Mouse (Mus musculus) neutrophil, adult 5-6 weeks (primary cell): Measurements from ENCODE around the gene Tac4. TPM values are rescaled to one million over a fixed set of nuclear protein-coding genes. Genes with fewer than 3 reads are reported as not detected.
A peak's percentile ranks its signal among the peaks of the same experiment; 100 is the strongest.

ENCODE experiments used
- ATAC-seq: fragments of 151-379, 151-347 bp; 2 replicates; pipeline ENCODE4 v1.8.0; 2017; ENCODE audit warnings: mild to moderate bottlenecking, moderate TSS enrichment; ENCODE audit not compliant: insufficient number of reproducible peaks, poor library complexity, low FRiP score, severe bottlenecking; ENCODE audit errors: extremely low read depth
- total RNA-seq: library from RNA; stranded (forward); fragments of 200-1000 nt; gene quantifications from 2 replicates; pipeline ENCODE4 v1.2.3, GENCODE M21; 2017

Tac4 gene
- 0.86 TPM in 1 of 2 replicates, not detected in the other for total RNA-seq

GRCm38 (mm10) chr11:95261178-95261751 is at the start of gene Tac4:
Tac4 (plus strand) TSS chr11:95261529.
- no peak for ATAC-seq

GRCm38 (mm10) chr11:95213607-95214006 is 47.7 kb upstream of the Tac4 start:
- ATAC-seq = no peak

GRCm38 (mm10) chr11:95214305-95214704 is 47.0 kb upstream of the Tac4 start:
- no peak for ATAC-seq

GRCm38 (mm10) chr11:95216193-95216592 is 45.1 kb upstream of the Tac4 start:
- ATAC-seq = no peak

GRCm38 (mm10) chr11:95219111-95219510 is 42.2 kb upstream of the Tac4 start:
- no peak for ATAC-seq

GRCm38 (mm10) chr11:95223473-95223872 is 37.9 kb upstream of the Tac4 start:
- ATAC-seq = no peak

- no peak for ATAC-seq
These were observed 37.0 kb upstream of the Tac4 start for GRCm38 (mm10) chr11:95224124-95224893.

- no peak for ATAC-seq
These were observed 35.9 kb upstream of the Tac4 start for GRCm38 (mm10) chr11:95225448-95225847.

- no peak for ATAC-seq
These were observed 33.9 kb upstream of the Tac4 start for GRCm38 (mm10) chr11:95227467-95227866.

GRCm38 (mm10) chr11:95231688-95232328 is 29.5 kb upstream of the Tac4 start:
- ATAC-seq = peak; percentile 46; the same call in 1 of the 2 replicates

- ATAC-seq = no peak
These were observed 29.0 kb upstream of the Tac4 start for GRCm38 (mm10) chr11:95232329-95232696.

- ATAC-seq = no peak
These were observed 22.9 kb upstream of the Tac4 start for GRCm38 (mm10) chr11:95238477-95238876.

- ATAC-seq = no peak
These were observed 18.7 kb upstream of the Tac4 start for GRCm38 (mm10) chr11:95242653-95243052.

GRCm38 (mm10) chr11:95245456-95245855 is 15.9 kb upstream of the Tac4 start:
- no peak for ATAC-seq

GRCm38 (mm10) chr11:95247065-95247464 is 14.3 kb upstream of the Tac4 start:
- no peak for ATAC-seq

GRCm38 (mm10) chr11:95250110-95250509 is 11.2 kb upstream of the Tac4 start:
- no peak for ATAC-seq

- ATAC-seq = peak; percentile 68
These were observed 10.0 kb upstream of the Tac4 start for GRCm38 (mm10) chr11:95251295-95251694.

- ATAC-seq = no peak
These were observed 9.2 kb upstream of the Tac4 start for GRCm38 (mm10) chr11:95252104-95252503.

- ATAC-seq = no peak
These were observed 7.2 kb upstream of the Tac4 start for GRCm38 (mm10) chr11:95254165-95254564.

GRCm38 (mm10) chr11:95255747-95256146 is 5.6 kb upstream of the Tac4 start:
- no peak for ATAC-seq
